Mouse (Mus musculus): Measurements from ENCODE around the gene Pqlc3.

Gene Pqlc3

GRCm38 (mm10) chr12:17001211-17001610 lies 1.0 kb upstream of the Pqlc3 start:
- DNase-seq = no peak

- no peak for DNase-seq
These were observed 420 bp upstream of the Pqlc3 start for GRCm38 (mm10) chr12:17000628-17001027.

- DNase-seq = no peak
These were observed 1.1 kb downstream of the Pqlc3 start for GRCm38 (mm10) chr12:16999146-16999545.

GRCm38 (mm10) chr12:16996886-16997462 lies 3.2 kb downstream of the Pqlc3 start:
- peak; percentile 51 for DNase-seq

GRCm38 (mm10) chr12:16996281-16996680 lies 3.9 kb downstream of the Pqlc3 start:
- no peak for DNase-seq

GRCm38 (mm10) chr12:16994291-16994690 lies 5.9 kb downstream of the Pqlc3 start:
- no peak for DNase-seq

- no peak for DNase-seq
These were observed 7.9 kb downstream of the Pqlc3 start for GRCm38 (mm10) chr12:16992355-16992754.

- no peak for DNase-seq
These were observed 8.8 kb downstream of the Pqlc3 start for GRCm38 (mm10) chr12:16991376-16991775.

- no peak for DNase-seq
These were observed 14.4 kb downstream of the Pqlc3 start for GRCm38 (mm10) chr12:16985778-16986177.

- no peak for DNase-seq
These were observed 23.1 kb downstream of the Pqlc3 start for GRCm38 (mm10) chr12:16977120-16977519.

GRCm38 (mm10) chr12:16966811-16967210 lies 33.4 kb downstream of the Pqlc3 start:
- DNase-seq = no peak

- no peak for DNase-seq
These were observed 36.9 kb downstream of the Pqlc3 start for GRCm38 (mm10) chr12:16963354-16963753.

GRCm38 (mm10) chr12:16958851-16959250 lies 41.4 kb downstream of the Pqlc3 start:
- DNase-seq = no peak

GRCm38 (mm10) chr12:16948239-16948638 lies 52.0 kb downstream of the Pqlc3 start:
- no peak for DNase-seq

GRCm38 (mm10) chr12:16941976-16942375 lies 58.2 kb downstream of the Pqlc3 start:
- no peak for DNase-seq

Data from layer of hippocampus, adult 9-11 months (tissue).